Mouse (Mus musculus) spleen, adult 12 weeks (tissue): ENCODE measurements around the gene Ank2.

ENCODE experiments used
- DNase-seq: peaks from one replicate; pipeline ENCODE4 v3.0.0; 2022; ENCODE audit warnings: low spot score

Ank2 gene

GRCm38 (mm10) chr3:127113238-127113637, 385.9 kb downstream of the Ank2 start:
- DNase-seq: no peak

GRCm38 (mm10) chr3:127109413-127109812, 389.7 kb downstream of the Ank2 start:
- no peak for DNase-seq

- no peak for DNase-seq
Measured at GRCm38 (mm10) chr3:127108481-127108880, 390.7 kb downstream of the Ank2 start.

DNA sequence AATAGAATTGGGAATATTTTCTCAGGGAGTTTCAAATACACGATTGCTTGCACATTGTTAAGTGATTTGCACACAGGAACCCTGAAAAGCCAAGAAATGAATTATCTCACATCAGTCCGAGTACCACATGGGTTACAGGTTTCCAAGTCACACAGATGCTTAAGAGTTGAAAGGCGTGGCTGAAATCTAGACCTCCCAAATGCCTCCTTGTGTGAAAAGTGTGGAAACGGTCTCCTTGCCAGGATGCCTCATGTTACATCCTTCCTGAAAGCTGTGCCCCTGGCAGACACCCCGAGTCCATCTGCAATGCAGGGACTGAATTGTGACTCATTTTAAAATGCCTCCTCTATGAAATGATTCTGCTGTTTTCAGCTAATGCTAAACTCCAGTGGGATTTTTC, 391.9 kb downstream of the Ank2 start:
- no peak for DNase-seq

- DNase-seq: no peak
Measured at GRCm38 (mm10) chr3:127101326-127101725, 397.8 kb downstream of the Ank2 start.

- no peak for DNase-seq
Measured at GRCm38 (mm10) chr3:127097745-127098144, 401.4 kb downstream of the Ank2 start.

- DNase-seq: no peak
Measured at GRCm38 (mm10) chr3:127097106-127097505, 402.0 kb downstream of the Ank2 start.

DNA sequence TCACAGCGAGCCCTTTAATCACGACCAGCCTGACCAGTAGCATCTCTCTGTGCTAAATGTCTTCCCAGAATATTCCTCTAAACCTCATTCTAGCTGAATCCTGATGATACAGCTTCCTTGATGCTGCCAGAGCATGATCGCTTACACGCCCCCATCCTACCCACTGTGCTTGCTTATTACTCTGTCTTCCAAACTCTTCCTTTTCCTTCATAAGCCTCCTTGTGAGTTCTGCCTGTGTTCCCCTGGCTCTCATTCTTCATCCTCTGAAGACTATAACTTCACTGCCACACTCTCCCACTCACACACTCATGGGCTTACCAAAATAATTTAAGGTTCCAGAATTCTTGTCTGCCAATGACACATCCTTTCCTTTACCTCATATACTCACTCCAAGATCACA, 405.5 kb downstream of the Ank2 start:
- DNase-seq: no peak

GRCm38 (mm10) chr3:127087574-127087973, 411.6 kb downstream of the Ank2 start:
- no peak for DNase-seq

GRCm38 (mm10) chr3:127086834-127087506, 412.2 kb downstream of the Ank2 start:
- no peak for DNase-seq

GRCm38 (mm10) chr3:127077369-127077768, 421.8 kb downstream of the Ank2 start:
- DNase-seq: no peak

- no peak for DNase-seq
Measured at GRCm38 (mm10) chr3:127075531-127076280, 423.4 kb downstream of the Ank2 start.

- no peak for DNase-seq
Measured at GRCm38 (mm10) chr3:127071471-127071870, 427.7 kb downstream of the Ank2 start.

DNA sequence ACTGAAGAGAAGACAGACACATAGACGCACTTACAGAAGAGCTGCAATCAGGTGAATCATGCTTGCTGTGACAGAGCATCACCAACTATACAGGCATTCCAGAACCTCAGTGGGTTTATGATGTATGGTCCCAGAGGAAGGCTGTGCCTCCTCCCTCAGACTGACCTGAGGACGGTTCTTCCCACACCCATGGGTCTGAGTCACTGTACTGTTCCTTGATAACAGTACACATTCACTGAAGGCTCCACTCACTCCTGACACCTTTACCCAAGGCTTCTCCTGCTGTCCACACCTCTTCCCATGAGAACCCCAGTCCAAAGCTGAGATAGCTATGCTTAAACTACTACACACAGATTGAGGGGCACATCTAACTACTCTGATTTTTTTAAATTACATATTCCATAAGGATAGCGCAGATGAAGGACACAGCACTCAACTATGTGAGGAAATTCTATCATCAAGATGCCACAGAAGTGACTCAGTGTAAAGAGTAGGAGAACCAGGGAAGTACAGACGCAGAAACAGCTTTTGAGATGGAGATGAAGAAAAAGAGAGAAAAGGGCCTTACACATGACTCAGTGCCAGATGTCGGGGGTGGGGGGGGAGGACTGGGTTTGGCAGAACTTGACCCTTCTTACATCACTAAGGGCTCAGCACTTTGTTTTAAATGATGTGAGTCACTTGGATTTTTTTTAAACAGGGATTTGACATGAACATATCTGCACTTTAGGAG, 435.3 kb downstream of the Ank2 start:
- no peak for DNase-seq

GRCm38 (mm10) chr3:127059671-127060070, 439.5 kb downstream of the Ank2 start:
- DNase-seq: no peak

GRCm38 (mm10) chr3:127041288-127041687, 457.9 kb downstream of the Ank2 start:
- DNase-seq: no peak

DNA sequence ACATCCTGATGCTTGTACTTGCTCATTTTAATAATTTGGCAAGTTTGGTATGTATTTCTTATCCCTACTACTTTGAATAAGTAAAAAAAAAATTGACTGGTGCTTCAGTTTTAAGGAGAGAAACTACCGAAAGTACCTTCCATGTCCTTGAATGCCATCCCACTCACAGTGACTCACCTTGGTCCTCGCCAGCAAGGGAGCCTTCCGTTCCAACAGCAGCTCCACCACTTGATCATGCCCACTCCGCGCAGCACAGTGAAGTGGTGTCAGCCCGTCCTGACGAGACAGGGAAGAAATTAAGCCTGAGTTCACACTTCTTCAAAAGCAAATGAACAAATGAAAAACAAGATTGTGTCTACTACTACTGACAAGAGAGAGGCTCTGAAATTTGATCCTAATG, 460.6 kb downstream of the Ank2 start:
- no peak for DNase-seq

GRCm38 (mm10) chr3:127036118-127036517, 463.0 kb downstream of the Ank2 start:
- no peak for DNase-seq

GRCm38 (mm10) chr3:127035540-127035939, 463.6 kb downstream of the Ank2 start:
- no peak for DNase-seq

DNA sequence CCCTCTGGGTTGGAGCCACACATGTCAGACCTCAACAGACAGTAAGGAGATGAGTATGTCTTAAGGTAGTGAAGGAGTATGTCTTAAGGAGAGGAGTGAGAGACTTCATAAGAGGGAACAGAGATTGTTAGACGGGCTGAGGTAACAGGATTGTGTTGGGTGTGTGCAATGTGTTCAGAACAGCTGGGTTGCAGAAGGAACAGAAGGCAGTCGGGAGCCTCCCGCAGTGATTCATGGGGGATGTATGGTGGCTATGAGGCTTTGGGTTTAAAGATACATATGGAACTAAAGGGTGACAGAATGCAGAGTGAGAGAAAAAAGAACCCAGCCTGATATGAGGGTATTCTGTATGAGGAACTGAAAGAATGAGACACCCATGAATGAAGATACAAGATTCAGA, 464.2 kb downstream of the Ank2 start:
- DNase-seq: no peak

DNA sequence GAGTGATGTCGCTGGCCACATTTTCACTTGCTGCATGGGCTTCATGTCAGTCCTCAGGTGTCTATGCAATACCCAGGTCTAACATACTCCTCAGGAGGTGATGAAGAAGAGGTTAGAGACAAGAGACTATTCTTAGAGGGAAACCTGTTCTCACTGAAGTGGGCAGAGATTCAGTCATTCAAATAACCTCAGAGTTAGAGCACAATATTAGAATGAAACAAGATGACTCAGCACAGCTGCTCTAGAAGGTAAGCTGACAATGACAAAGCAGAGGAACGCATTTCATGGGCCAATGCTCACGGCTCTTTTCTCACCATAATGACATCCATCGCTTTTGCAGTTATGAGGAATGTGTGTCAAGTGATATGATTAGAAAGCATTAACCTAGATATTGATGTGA, 475.2 kb downstream of the Ank2 start:
- DNase-seq: no peak

DNA sequence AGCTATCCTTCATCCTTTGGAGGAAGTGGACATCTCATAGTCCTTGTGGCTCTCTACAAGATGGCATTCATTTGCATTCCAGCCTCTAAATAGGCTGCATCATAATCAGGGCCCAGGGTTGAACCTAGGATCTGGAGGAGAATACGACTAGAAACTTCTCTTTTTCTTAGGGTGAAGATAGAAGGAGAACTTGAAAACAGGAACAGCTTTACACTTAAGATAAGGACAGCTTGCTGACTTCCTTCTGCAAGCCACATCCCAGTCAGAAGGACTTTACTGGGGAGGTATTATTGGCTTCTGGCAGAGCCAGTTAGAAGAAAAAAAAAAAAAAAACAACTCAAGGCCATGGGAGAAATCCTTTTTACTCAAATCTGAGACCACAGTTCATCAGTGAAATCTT, 479.0 kb downstream of the Ank2 start:
- DNase-seq: no peak

DNA sequence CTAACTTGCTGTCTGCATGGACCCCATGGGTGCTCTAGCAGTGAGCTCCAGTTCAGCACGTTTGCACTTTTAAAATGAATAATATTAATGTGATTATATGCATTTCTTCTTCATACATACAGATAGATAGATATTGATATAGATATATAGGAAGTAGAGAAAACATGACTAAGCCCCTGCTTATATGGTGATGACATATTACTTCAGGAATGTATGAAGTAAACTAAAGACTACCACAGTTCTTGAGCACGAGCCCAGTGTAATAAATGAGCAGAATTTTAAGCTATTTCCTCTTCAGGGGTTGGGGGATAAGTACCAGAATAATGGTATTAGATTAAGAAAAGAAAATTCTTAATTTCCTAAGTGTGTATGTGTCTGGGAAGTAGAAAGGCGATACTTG, 479.4 kb downstream of the Ank2 start:
- no peak for DNase-seq
